Mouse (Mus musculus) embryonic facial prominence, embryonic 12.5 days (tissue): ENCODE measurements around the gene Rfc4. TPM values are rescaled to one million over a fixed set of nuclear protein-coding genes. Genes with fewer than 3 reads are reported as not detected.

ENCODE experiments used
- ATAC-seq: fragments of 200-750 bp; cut with Nextera tagmentation; 2 replicates; pipeline ENCODE4 v1.8.0; 2017; ENCODE audit not compliant: insufficient number of reproducible peaks, insufficient read depth, low FRiP score, low TSS enrichment
- H3K27ac ChIP-seq: fragments of 300-500 bp; sonication (generic); 2 replicates; pipeline ENCODE4 v1.5.1; 2016; ENCODE audit warnings: mild to moderate bottlenecking
- H3K27me3 ChIP-seq: fragments of 300-500 bp; sonication (generic); 2 replicates; pipeline ENCODE4 v1.6.1; 2016; ENCODE audit warnings: mild to moderate bottlenecking, moderate library complexity
- H3K36me3 ChIP-seq: fragments of 300-500 bp; sonication (generic); 2 replicates; pipeline ENCODE4 v1.6.1; 2016; ENCODE audit warnings: mild to moderate bottlenecking
- H3K4me1 ChIP-seq: fragments of 300-500 bp; sonication (generic); 2 replicates; pipeline ENCODE4 v1.6.1; 2016
- H3K4me2 ChIP-seq: fragments of 300-500 bp; sonication (generic); replicated peaks from 2 replicates; pipeline ENCODE4 v1.6.1; 2016; ENCODE audit warnings: mild to moderate bottlenecking, moderate library complexity
- H3K4me3 ChIP-seq: fragments of 300-500 bp; sonication (generic); 2 replicates; pipeline ENCODE4 v1.5.1; 2016; ENCODE audit warnings: mild to moderate bottlenecking
- H3K9ac ChIP-seq: fragments of 300-500 bp; sonication (generic); 2 replicates; pipeline ENCODE4 v1.6.1; 2016; ENCODE audit warnings: mild to moderate bottlenecking, moderate library complexity
- H3K9me3 ChIP-seq: fragments of 300-500 bp; sonication (generic); 2 replicates; pipeline ENCODE4 v1.6.1; 2016; ENCODE audit warnings: mild to moderate bottlenecking, moderate library complexity
- WGBS: fragments of 180-500 bp; shearing (Covaris S2); methylation state at CpG from one replicate; pipeline ENCODE4 v1.1.7; 2016; 5-methylcytosine and 5-hydroxymethylcytosine counted together
- polyA plus RNA-seq: library from polyadenylated mRNA; unstranded; fragments of >200 nt; fragmentation: Nextera tagmentation; extraction: Ambion mirVana; gene quantifications from 2 replicates; pipeline ENCODE4 v1.2.1, GENCODE M21; 2016

Rfc4 gene
- polyA plus RNA-seq, result 139 and 150 TPM in 2 replicates

DNA sequence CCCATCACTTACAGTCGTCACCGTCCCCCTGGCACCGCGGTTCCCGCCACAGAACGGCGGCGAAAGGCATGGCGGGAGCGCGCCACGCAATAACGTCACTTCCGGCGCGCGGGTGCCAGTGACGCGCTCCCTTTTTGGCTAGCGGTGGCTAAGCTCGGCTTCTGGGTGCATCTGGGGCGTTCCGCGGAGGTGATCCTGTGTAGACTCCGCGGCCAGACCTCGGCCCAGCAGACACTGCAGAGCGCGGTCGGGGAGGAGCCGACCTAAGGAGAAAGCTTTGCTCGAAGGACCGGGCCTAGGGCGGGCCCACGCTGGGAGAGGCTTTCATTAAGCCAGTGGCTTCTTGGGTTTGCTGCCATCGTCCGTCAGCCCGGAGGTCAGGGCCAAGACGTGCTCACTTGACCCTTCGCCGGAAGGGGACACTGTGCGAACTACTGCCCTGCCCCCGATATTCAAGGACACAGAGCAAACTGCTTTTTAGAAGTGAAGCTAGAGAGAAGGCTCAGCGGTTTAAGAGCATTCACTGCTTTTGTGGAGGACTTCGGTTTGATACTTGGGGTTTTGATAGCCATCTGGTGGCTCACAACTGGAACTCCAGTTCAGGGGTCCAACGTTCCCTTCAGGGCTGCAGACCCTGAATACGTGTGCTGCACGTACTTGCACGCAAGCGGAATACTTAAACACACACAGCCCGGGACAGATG, at the start of gene Rfc4:
Gene Rfc4 (minus strand): TSS at position 65 of the 703 bp plus-strand sequence.
- Histone ChIP-seq H3K27me3 (no peaks in the 10 kb centered on the region), H3K4me1 (peaks cover 12% of the 10 kb centered on the region), H3K4me3 (peak within 1 kb of the TSS; percentile 68), H3K9me3 (no peaks in the 10 kb centered on the region), H3K4me2 (peak within 1 kb of the TSS; percentile 71), H3K36me3 (peaks cover 14% of the 10 kb centered on the region), H3K27ac (peak within 1 kb of the TSS; percentile 97), H3K9ac (peak within 1 kb of the TSS; percentile 83)
- peak; percentile 86 for ATAC-seq
- WGBS, result under 1% methylated on average over 51 of the region's 51 CpGs

DNA sequence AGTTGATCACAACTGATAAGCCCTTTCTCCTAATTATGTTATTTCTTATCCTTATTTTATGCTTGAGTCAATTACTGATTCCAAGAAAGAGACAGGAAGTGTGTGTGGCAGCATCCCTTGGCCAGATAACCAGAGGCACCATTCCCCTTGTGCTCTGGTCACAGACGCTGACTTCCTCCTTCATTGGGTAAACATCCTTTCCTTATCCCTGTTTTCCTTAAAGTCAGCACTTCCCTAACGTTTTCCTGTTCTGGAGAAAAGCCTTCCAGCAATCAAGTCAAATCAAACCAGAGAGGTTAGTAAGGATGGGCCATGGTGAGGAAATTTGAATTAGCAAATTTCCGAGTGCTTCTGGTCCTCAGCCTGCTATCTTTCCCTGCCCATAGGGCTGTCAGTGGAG, 48.4 kb upstream of the Rfc4 start:
- WGBS, result 41% methylated on average over 3 of the region's 3 CpGs
- H3K27me3 ChIP-seq, result no peaks in the 10 kb centered on the region
- no peaks in the 10 kb centered on the region for H3K36me3 ChIP-seq
- H3K9ac ChIP-seq, result no peak overlapping the region
- no peaks in the 10 kb centered on the region for H3K4me1 ChIP-seq
- H3K27ac ChIP-seq, result no peak overlapping the region
- no peaks in the 10 kb centered on the region for H3K9me3 ChIP-seq
- H3K4me3 ChIP-seq, result no peak overlapping the region
- no peak for ATAC-seq
- H3K4me2 ChIP-seq, result no peak overlapping the region

DNA sequence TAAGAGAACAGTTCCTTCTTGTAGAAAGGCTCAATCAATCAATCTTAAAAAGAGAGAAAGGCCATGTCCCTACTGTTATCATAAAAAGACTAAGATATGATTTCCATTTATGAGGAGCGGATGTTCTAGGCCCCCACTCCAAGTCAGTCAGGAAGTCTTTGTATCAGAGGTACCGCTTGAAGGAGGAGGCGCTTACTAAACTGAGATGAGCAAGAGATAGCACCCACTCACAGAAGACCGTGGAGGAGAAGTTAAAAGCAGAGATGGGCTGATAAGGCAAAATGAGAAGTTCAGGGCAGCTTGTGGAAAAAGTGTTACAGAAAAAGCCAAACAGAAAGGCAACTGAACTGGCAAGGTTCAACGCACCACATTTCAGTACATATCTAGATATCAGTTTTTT, 47.3 kb upstream of the Rfc4 start:
- Histone ChIP-seq H3K27ac (no peak overlapping the region), H3K4me2 (no peak overlapping the region), H3K9ac (no peak overlapping the region), H3K4me1 (no peaks in the 10 kb centered on the region), H3K9me3 (no peaks in the 10 kb centered on the region), H3K4me3 (no peak overlapping the region), H3K27me3 (no peaks in the 10 kb centered on the region), H3K36me3 (no peaks in the 10 kb centered on the region)
- no peak for ATAC-seq
- WGBS, result 92% methylated on average over 5 of the region's 5 CpGs

DNA sequence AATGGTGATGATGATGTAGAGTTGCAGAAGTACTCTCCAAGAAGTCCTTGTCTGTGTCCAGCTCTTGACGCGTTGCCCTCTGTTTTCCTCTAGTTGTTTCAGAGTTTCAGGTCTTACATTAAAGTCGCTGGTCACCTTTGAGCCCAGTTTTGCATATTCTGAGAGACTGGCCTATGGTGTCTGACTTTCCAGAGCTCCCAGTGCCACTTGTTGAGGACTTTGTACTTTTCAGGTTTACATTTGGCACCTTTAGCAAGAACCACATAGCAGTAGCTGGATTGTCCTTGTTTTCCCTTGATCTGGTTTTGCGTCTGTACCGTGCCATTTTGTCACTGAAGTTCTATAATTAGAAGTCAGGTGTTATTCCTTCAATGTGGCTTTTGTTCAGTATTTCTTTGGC, 46.4 kb upstream of the Rfc4 start:
- no peaks in the 10 kb centered on the region for H3K27me3 ChIP-seq
- no peak for ATAC-seq
- H3K9me3 ChIP-seq, result no peaks in the 10 kb centered on the region
- H3K4me2 ChIP-seq, result no peak overlapping the region
- no peak overlapping the region for H3K9ac ChIP-seq
- no peak overlapping the region for H3K27ac ChIP-seq
- no peak overlapping the region for H3K4me3 ChIP-seq
- H3K4me1 ChIP-seq, result no peaks in the 10 kb centered on the region
- 93% methylated on average over 5 of the region's 5 CpGs for WGBS
- H3K36me3 ChIP-seq, result no peaks in the 10 kb centered on the region

DNA sequence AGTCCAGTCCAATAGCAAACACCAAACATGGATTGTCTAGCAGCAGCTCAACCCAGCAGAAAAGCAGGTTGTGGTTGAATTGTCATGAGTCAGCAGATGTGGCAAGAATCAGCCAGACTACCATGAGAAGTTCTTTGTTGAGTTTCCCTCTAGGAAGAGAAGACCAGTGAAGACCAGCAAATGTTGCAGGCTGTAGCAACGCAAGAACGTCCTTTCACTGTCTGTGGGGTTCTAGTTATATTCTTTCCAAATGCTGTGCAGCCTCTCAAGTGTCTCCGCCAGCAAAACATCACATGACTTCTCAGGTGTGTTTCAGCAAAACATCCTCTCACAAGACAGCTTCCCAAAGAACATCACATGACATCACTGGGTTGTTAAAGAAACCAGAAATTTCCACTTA, 43.3 kb upstream of the Rfc4 start:
- no peaks in the 10 kb centered on the region for H3K27me3 ChIP-seq
- no peaks in the 10 kb centered on the region for H3K4me1 ChIP-seq
- WGBS, result 88% methylated on average over 3 of the region's 3 CpGs
- no peaks in the 10 kb centered on the region for H3K36me3 ChIP-seq
- H3K9ac ChIP-seq, result no peak overlapping the region
- no peak overlapping the region for H3K4me2 ChIP-seq
- no peak overlapping the region for H3K27ac ChIP-seq
- no peaks in the 10 kb centered on the region for H3K9me3 ChIP-seq
- ATAC-seq, result no peak
- H3K4me3 ChIP-seq, result no peak overlapping the region

DNA sequence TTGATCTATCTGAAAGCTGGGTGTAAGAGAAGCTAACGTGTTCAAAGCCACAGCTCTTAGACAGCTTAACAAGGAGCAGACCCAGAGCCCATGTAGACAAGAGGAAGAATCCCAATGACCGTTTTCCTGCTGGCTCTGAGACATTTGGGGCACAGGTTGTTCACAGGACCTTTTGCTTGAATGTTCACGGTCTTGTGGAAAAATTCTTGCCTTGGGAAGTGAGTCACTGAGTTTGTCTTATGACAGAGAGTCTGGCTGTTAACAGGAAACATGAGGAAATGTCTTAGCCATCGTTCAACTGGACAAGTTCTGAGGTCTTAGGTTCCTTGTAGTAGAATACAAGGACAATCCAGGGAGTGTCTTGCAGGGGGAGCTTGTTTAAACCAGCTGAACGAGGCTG, 39.5 kb upstream of the Rfc4 start:
- no peak overlapping the region for H3K27ac ChIP-seq
- no peaks in the 10 kb centered on the region for H3K9me3 ChIP-seq
- ATAC-seq, result no peak
- H3K27me3 ChIP-seq, result no peaks in the 10 kb centered on the region
- no peaks in the 10 kb centered on the region for H3K36me3 ChIP-seq
- no peak overlapping the region for H3K4me2 ChIP-seq
- 65% methylated on average over 5 of the region's 5 CpGs for WGBS
- no peak overlapping the region for H3K4me3 ChIP-seq
- no peaks in the 10 kb centered on the region for H3K4me1 ChIP-seq
- H3K9ac ChIP-seq, result no peak overlapping the region

DNA sequence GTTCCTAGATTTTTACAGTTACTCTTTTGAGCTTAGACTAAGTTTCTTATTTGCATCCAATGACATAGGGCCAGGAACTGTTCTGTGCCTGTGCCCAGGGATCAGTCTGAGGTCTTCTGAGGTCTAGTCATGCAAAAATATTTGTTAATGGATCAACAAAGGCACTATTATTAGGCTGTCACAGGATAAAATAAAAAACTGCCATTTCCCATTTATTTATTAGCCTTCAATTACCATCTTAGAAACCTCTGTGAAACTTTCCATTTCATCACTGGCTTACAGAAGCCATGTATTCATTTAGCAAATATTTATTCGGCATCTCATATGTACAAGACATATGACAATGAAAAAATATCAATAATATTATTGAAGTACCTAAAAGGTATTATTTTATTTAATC, 39.1 kb upstream of the Rfc4 start:
- no peak overlapping the region for H3K9ac ChIP-seq
- H3K36me3 ChIP-seq, result no peaks in the 10 kb centered on the region
- no peaks in the 10 kb centered on the region for H3K27me3 ChIP-seq
- H3K4me3 ChIP-seq, result no peak overlapping the region
- 96% methylated on average over 1 of the region's 1 CpGs for WGBS
- H3K9me3 ChIP-seq, result no peaks in the 10 kb centered on the region
- H3K4me1 ChIP-seq, result no peaks in the 10 kb centered on the region
- no peak overlapping the region for H3K27ac ChIP-seq
- no peak overlapping the region for H3K4me2 ChIP-seq
- ATAC-seq, result no peak

DNA sequence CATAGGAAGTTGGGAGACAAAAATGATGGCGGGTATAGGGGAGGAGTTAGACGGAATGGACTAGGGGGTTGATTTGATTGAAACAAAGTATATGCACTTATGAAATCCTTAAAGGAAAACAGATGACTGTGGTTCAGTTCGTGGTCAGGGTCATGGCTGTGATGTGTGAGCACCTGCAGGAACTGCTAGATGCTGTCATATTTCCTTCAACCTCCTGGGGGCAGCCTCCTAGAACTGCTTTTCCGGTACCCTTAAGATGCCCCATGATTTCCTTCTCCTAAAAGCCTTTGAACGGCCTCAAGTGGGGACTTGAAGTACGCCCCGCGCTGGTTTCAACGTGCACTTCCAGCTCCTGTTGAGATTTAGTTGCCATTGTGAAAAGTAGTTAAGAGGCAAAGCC, 37.9 kb upstream of the Rfc4 start:
- Histone ChIP-seq H3K4me3 (no peak overlapping the region), H3K9me3 (no peaks in the 10 kb centered on the region), H3K27me3 (no peaks in the 10 kb centered on the region), H3K4me2 (no peak overlapping the region), H3K36me3 (no peaks in the 10 kb centered on the region), H3K27ac (no peak overlapping the region), H3K9ac (no peak overlapping the region), H3K4me1 (no peaks in the 10 kb centered on the region)
- ATAC-seq, result no peak
- WGBS, result 63% methylated on average over 9 of the region's 9 CpGs

DNA sequence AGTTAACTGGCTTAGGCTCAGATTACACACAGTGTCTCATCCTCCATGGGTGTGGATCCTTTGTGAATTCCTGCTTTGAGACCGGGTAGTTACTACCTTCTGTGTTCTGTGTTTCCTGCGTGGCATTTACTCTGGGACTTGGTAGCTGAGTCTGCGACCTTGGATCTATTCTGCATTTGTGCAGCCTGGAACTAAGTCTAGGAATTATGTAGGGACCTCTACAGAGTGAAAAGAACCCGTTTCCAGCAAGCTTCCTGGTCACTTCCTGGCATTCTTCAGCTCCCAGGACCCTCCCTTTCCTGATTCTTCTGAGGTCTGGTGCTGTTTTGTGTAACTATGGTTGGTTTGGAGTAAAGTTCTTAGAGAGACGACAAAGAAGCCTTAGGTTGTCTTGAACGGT, 36.9 kb upstream of the Rfc4 start:
- Histone ChIP-seq H3K9ac (no peak overlapping the region), H3K36me3 (no peaks in the 10 kb centered on the region), H3K9me3 (no peaks in the 10 kb centered on the region), H3K4me2 (no peak overlapping the region), H3K27me3 (no peaks in the 10 kb centered on the region), H3K4me1 (no peaks in the 10 kb centered on the region), H3K4me3 (no peak overlapping the region), H3K27ac (no peak overlapping the region)
- 64% methylated on average over 6 of the region's 6 CpGs for WGBS
- no peak for ATAC-seq

DNA sequence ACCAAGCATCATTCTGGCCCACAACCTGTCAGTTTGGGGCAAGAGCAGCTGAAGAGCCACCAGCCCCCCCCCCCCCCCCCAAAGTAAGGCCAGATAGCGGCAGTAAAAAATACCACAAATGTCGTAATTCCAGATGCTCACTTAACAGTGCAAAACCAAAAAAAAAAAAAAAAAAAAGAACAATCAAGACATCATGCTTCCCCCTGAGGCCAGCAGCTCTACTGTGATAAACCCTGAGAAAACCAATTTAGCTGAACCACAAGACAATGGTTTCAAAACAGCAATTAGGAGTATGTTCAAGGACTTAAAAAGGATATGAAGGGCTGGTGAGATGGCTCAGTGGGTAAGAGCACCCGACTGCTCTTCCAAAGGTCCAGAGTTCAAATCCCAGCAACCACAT, 34.6 kb upstream of the Rfc4 start:
- Histone ChIP-seq H3K27me3 (no peaks in the 10 kb centered on the region), H3K36me3 (no peaks in the 10 kb centered on the region), H3K9me3 (no peaks in the 10 kb centered on the region), H3K27ac (no peak overlapping the region), H3K9ac (no peak overlapping the region), H3K4me3 (no peak overlapping the region), H3K4me2 (no peak overlapping the region), H3K4me1 (no peaks in the 10 kb centered on the region)
- WGBS, result 74% methylated on average over 3 of the region's 3 CpGs
- ATAC-seq, result no peak

DNA sequence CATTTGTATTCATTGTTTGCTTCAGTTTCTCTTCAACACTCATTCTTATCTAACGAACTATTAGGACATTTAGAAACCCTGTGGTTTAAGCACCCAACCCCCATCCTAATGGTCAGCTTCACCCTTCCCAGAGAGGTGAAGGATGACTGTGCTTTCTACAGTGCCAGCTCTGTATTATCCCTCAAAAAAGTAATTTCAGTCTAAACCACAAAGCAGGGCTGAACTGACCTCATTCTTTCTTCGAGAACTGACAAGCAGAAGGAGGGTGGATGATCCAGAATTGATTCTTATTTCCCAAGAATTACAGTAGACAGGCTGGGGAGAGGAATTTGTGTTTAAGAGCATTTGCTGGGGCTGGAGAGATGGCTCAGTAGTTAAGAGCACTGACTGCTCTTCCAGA, 32.2 kb upstream of the Rfc4 start:
- 79% methylated on average over 2 of the region's 2 CpGs for WGBS
- no peak overlapping the region for H3K4me2 ChIP-seq
- H3K27ac ChIP-seq, result no peak overlapping the region
- H3K9ac ChIP-seq, result no peak overlapping the region
- H3K4me3 ChIP-seq, result no peak overlapping the region
- no peaks in the 10 kb centered on the region for H3K9me3 ChIP-seq
- no peaks in the 10 kb centered on the region for H3K36me3 ChIP-seq
- no peaks in the 10 kb centered on the region for H3K27me3 ChIP-seq
- no peak for ATAC-seq
- no peaks in the 10 kb centered on the region for H3K4me1 ChIP-seq

DNA sequence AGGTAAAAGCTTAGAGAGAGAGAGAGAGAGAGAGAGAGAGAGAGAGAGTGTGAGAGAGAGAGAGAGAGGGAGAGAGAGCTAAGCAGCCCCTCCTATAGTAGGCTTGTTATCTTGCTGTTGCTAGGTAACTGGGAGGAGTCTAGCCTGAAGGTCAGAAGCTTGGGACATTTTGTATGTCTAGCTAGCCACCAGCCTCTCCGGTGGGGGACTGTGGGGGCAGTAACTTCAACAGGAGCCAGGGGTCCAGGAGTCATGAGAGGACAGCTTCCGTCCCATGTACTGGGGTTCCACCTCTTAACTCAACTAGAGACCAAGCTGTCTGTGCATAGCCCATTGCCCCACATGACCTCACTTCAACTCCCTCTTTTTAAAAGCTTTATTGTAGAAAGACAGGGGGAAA, 31.4 kb upstream of the Rfc4 start:
- Histone ChIP-seq H3K9me3 (no peaks in the 10 kb centered on the region), H3K4me1 (no peaks in the 10 kb centered on the region), H3K36me3 (no peaks in the 10 kb centered on the region), H3K9ac (no peak overlapping the region), H3K27ac (no peak overlapping the region), H3K4me2 (no peak overlapping the region), H3K27me3 (no peaks in the 10 kb centered on the region), H3K4me3 (no peak overlapping the region)
- no peak for ATAC-seq
- WGBS, result 63% methylated on average over 2 of the region's 2 CpGs

DNA sequence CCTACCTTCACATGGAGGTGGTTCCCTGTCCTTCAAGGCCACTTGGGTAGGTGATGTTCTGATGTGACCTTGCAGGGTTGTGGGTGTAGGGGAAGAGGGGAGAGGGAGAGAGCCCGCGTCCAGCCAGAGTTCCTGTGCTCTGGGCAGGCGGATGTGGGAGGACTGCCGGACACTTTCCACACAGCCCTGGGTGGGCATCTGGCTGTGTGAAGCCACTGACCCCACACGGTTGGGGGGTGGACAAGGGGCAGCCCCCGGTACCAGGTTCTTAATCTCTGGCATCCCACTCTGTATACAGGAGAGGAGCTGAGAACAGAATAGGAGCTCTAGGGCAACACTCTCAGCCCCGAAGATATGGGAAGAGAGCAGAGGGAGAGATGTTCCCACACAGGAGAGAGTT, 30.8 kb upstream of the Rfc4 start:
- ATAC-seq, result no peak
- Histone ChIP-seq H3K4me1 (no peaks in the 10 kb centered on the region), H3K4me2 (no peak overlapping the region), H3K36me3 (no peaks in the 10 kb centered on the region), H3K27me3 (no peaks in the 10 kb centered on the region), H3K9me3 (no peaks in the 10 kb centered on the region), H3K9ac (no peak overlapping the region), H3K27ac (no peak overlapping the region), H3K4me3 (no peak overlapping the region)
- WGBS, result 87% methylated on average over 7 of the region's 7 CpGs
